Comparison of ENCODE assay signal across 26 mouse cellular contexts in genomic region chr7:112283606-112284310, GRCm38 (mm10). TPM values are rescaled to one million over a fixed set of nuclear protein-coding genes. Genes with fewer than 3 reads are reported as not detected.
DNase-seq lines count a peak whose midpoint lies in the region; ATAC-seq lines count a peak whose summit lies in the region.
"Had no signal": no experiment of that assay in that cellular context is flagged by ENCODE, and none has a peak within 500 bp of the region (broad histone marks: within the 10 kb centered on the region; RNA-seq: fewer than 3 reads in every experiment).

No protein-coding gene starts in this region.

- H3K27me3 ChIP-seq in heart, embryonic 15.5 days = no peaks in the 10 kb centered on the region
- H3K27me3 ChIP-seq: hindbrain, embryonic 13.5 days; limb, embryonic 15.5 days; midbrain, embryonic 13.5 days had no signal

- no peaks in the 10 kb centered on the region for H3K9me3 ChIP-seq in heart, embryonic 15.5 days (replicated peaks)
- H3K9me3 ChIP-seq: embryonic facial prominence, embryonic 10.5 days; hindbrain, embryonic 13.5 days; limb, embryonic 15.5 days; megakaryocyte, embryonic 14.5 days; midbrain, embryonic 13.5 days had no signal

- peak; percentile 76 for ATAC-seq in frontal cortex, adult (ENCODE audit: low TSS enrichment)
- ATAC-seq in heart, embryonic 15.5 days (replicated peaks; ENCODE audit: insufficient number of reproducible peaks, insufficient read depth, low FRiP score, low read depth) = no peak
- ATAC-seq: CD4-positive, CD25-positive, alpha-beta regulatory T cell, adult 4 months; forebrain, embryonic 16.5 days; inflammation-experienced regulatory T-cells, adult 6 months; midbrain, embryonic 13.5 days had no signal

- H3K4me1 ChIP-seq in heart, embryonic 15.5 days (replicated peaks) = peaks cover 90% of the 10 kb centered on the region
- H3K4me1 ChIP-seq: megakaryocyte, embryonic 14.5 days had no signal

- H3K9ac ChIP-seq in heart, embryonic 15.5 days = no peak overlapping the region
- H3K9ac ChIP-seq: hindbrain, embryonic 13.5 days; limb, embryonic 15.5 days; liver, embryonic 14.5 days; lung, embryonic 14.5 days; midbrain, embryonic 13.5 days had no signal

- peak overlapping the region; percentile 29; the same call in 1 of the 2 replicates for H3K27ac ChIP-seq in heart, embryonic 15.5 days
- H3K27ac ChIP-seq: embryonic facial prominence, embryonic 10.5 days; hindbrain, embryonic 13.5 days; limb, embryonic 15.5 days; liver, embryonic 14.5 days; midbrain, embryonic 13.5 days had no signal

- DNase-seq in frontal cortex, postnatal 14 days (ENCODE audit: low spot score in 2 of 2) = no peak
- DNase-seq in heart, adult 18-20 months = no peak
- peak; percentile 52 to 53 for DNase-seq in layer of hippocampus, adult 8-10 months (ENCODE audit: low spot score in 2 of 2)
- no peak for DNase-seq in layer of hippocampus, postnatal 25 days (ENCODE audit: extremely low spot score in 1 of 2, low spot score in 1 of 2)
- peak; percentile 74 for DNase-seq in layer of hippocampus, adult 9-11 months
- DNase-seq: adrenal gland, postnatal 14 days; cerebellum, adult 9-11 months; heart, postnatal 14 days; kidney, adult 2 months; kidney, postnatal 10 days; left cerebral cortex, postnatal 4 days; lung, embryonic 14.5 days; lung, postnatal 36 days; right cerebral cortex, postnatal 25 days; thymus, postnatal 14 days had no signal

- no peak overlapping the region for H3K4me3 ChIP-seq in heart, embryonic 15.5 days
- H3K4me3 ChIP-seq: embryonic facial prominence, embryonic 10.5 days; hindbrain, embryonic 13.5 days; limb, embryonic 15.5 days; megakaryocyte, embryonic 14.5 days; midbrain, embryonic 13.5 days had no signal

- H3K4me2 ChIP-seq in heart, embryonic 15.5 days = no peak overlapping the region
- H3K4me2 ChIP-seq: hindbrain, embryonic 13.5 days; limb, embryonic 15.5 days; lung, embryonic 14.5 days; midbrain, embryonic 13.5 days had no signal

- H3K36me3 ChIP-seq in heart, embryonic 15.5 days = no peaks in the 10 kb centered on the region
- H3K36me3 ChIP-seq: embryonic facial prominence, embryonic 10.5 days; hindbrain, embryonic 13.5 days; limb, embryonic 15.5 days; midbrain, embryonic 13.5 days had no signal

- 70% methylated on average over 9 of the region's 9 CpGs for WGBS in heart, embryonic 15.5 days

RNA-seq across cellular contexts. Expression of gene Mical2, which starts 58.1 kb away (rescaled TPM):
- polyA plus RNA-seq in heart, embryonic 15.5 days (2015; fragmentation: Nextera tagmentation; extraction: Ambion mirVana) = 132 and 134 TPM in 2 replicates
- 10 to 100 TPM; 80.4 to 85.1 TPM for total RNA-seq in heart, adult 18-20 months (2021)
- total RNA-seq in layer of hippocampus, adult 8-10 months (2022) = 100 to 1,000 TPM; 538 to 639 (median 590) TPM
- total RNA-seq in layer of hippocampus, postnatal 25 days (2021) = 100 to 1,000 TPM; 645 to 717 TPM

Comparison
In these comparisons a context has a peak if more than half of its experiments do, and no peak if none do; other contexts are left out.
1. DNase-seq: peak in layer of hippocampus, adult 8-10 months (2 of 2) and layer of hippocampus, adult 9-11 months (single experiment); none in frontal cortex, postnatal 14 days (0 of 2), heart, adult 18-20 months (0 of 2) and layer of hippocampus, postnatal 25 days (0 of 2).
2. RNA of gene Mical2, which starts 58.1 kb away (total RNA-seq): 645 to 717 TPM in layer of hippocampus, postnatal 25 days and 538 to 639 TPM in layer of hippocampus, adult 8-10 months; 80.4 to 85.1 TPM in heart, adult 18-20 months; every median in the first group is over 4 times any median in the second.